Mouse (Mus musculus) hindbrain, embryonic 15.5 days (tissue): ENCODE measurements around the gene Traf3ip2. TPM values are rescaled to one million over a fixed set of nuclear protein-coding genes. Genes with fewer than 3 reads are reported as not detected.

Source experiments
- ATAC-seq: fragments of 200-750 bp; cut with Nextera tagmentation; 2 replicates; pipeline ENCODE4 v1.8.0; 2017; ENCODE audit warnings: low read depth, moderate number of reproducible peaks, moderate TSS enrichment; ENCODE audit not compliant: low FRiP score
- H3K27ac ChIP-seq: fragments of 300-500 bp; sonication (generic); replicated peaks from 2 replicates; pipeline ENCODE4 v1.5.1; 2015; ENCODE audit warnings: mild to moderate bottlenecking, inconsistent platforms
- H3K27me3 ChIP-seq: fragments of 300-500 bp; sonication (generic); 2 replicates; pipeline ENCODE4 v1.6.1; 2015; ENCODE audit warnings: control low read depth, inconsistent platforms
- H3K36me3 ChIP-seq: fragments of 300-500 bp; sonication (generic); 2 replicates; pipeline ENCODE4 v1.6.1; 2015; ENCODE audit warnings: control low read depth, inconsistent platforms
- H3K4me1 ChIP-seq: fragments of 300-500 bp; sonication (generic); replicated peaks from 2 replicates; pipeline ENCODE4 v1.6.1; 2015; ENCODE audit warnings: control low read depth, inconsistent platforms
- H3K4me2 ChIP-seq: fragments of 300-500 bp; sonication (generic); 2 replicates; pipeline ENCODE4 v1.6.1; 2015; ENCODE audit warnings: moderate library complexity, mild to moderate bottlenecking, inconsistent platforms
- H3K4me3 ChIP-seq: fragments of 300-500 bp; sonication (generic); 2 replicates; pipeline ENCODE4 v1.5.1; 2015; ENCODE audit warnings: mild to moderate bottlenecking, inconsistent platforms
- H3K9ac ChIP-seq: fragments of 300-500 bp; sonication (generic); 2 replicates; pipeline ENCODE4 v1.6.1; 2015; ENCODE audit warnings: inconsistent platforms
- H3K9me3 ChIP-seq: fragments of 300-500 bp; sonication (generic); 2 replicates; pipeline ENCODE4 v1.6.1; 2016; ENCODE audit warnings: control low read depth, inconsistent platforms
- WGBS: fragments of 180-500 bp; shearing (Covaris S2); methylation state at CpG from one replicate; pipeline ENCODE4 v1.1.7; 2015; 5-methylcytosine and 5-hydroxymethylcytosine counted together
- polyA plus RNA-seq: library from polyadenylated mRNA; unstranded; fragments of >200 nt; fragmentation: Nextera tagmentation; extraction: Ambion mirVana; gene quantifications from 2 replicates; pipeline ENCODE4 v1.2.1, GENCODE M21; 2015

Gene Traf3ip2
- polyA plus RNA-seq, 1 experiment from 2014 or later = 7.9 TPM

DNA sequence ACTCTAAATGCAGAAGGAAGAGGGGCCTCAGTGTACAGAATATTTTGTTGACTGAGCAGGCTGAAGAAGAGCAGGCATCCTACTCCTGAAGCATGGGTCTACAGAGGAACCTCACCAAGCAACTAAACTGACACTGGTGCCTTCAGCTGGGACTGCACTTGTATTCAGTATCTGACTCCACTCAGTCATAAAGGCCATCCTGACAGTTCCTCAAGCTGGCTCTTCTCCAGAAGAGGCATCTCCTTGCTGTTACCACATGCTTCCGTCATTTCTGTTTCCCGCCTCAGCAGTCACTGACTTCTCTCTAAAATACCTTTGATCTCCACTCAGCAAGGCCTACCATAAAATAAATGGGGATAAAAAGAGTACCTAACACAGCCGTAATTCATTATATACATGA is 75.1 kb downstream of the Traf3ip2 start:
- no peak overlapping the region; the same call in 1 of the 2 replicates for H3K27ac ChIP-seq
- no peaks in the 10 kb centered on the region for H3K36me3 ChIP-seq
- H3K4me3 ChIP-seq = no peak overlapping the region
- no peak overlapping the region for H3K9ac ChIP-seq
- H3K27me3 ChIP-seq = no peaks in the 10 kb centered on the region
- no peaks in the 10 kb centered on the region for H3K9me3 ChIP-seq
- 71% methylated on average over 3 of the region's 3 CpGs for WGBS
- no peak for ATAC-seq
- H3K4me1 ChIP-seq = peaks cover 6% of the 10 kb centered on the region
- no peak overlapping the region for H3K4me2 ChIP-seq

DNA sequence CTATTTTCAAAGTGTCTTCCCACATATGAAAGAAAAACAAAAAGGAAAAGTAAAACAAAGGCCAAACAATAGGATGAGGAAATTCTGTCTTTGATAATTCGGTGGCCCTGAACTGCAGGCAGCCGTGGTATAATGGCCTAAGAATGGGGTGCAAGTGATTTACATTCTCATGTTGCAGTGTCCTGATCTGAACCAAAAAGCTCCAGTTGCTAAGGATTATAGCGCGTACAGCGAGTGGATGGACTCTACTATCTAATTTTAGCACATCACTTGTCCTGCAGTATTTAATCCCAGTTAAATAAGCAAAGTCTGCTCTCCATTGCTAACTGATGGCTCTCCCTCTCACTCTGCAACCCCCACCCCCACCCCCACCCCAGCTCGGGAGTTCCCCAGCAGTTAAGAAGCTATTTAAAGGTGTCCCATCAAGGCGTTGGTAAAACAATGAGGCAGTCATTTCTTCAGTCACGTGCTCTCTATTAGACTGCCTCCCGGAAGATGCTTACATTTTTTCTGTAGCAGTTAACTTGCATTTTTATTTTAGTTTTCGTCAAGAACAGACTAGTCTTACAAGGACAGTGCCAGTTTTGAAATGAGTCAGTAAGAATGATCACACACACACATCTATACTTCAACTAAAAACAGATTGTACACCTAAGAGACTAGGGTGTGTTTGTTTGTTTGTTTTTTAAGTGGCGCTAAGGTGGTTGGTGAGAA is 78.8 kb downstream of the Traf3ip2 start:
- no peak overlapping the region for H3K27ac ChIP-seq

DNA sequence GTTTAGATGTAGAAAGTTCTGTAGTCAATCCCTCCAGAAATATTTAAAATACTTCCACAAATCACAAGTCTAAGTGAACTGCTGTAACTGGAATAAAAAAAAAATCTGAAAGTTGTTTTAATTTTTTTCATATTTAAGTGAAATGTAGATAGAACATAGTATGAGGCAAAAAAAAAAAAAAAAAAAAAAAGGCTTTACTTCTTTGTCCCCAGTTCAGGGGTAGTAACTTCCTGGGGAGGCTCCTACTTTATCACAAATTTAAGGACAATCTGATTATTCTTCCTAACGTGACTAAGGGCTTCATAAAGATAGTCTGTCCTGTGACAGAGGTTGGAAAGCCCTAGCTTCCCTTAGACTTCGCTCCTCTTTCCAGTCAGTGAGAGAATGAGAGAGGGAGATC is 79.4 kb downstream of the Traf3ip2 start:
- Histone ChIP-seq H3K4me1 (no peaks in the 10 kb centered on the region), H3K27ac (no peak overlapping the region), H3K9me3 (no peaks in the 10 kb centered on the region), H3K4me2 (no peak overlapping the region), H3K36me3 (no peaks in the 10 kb centered on the region), H3K9ac (no peak overlapping the region), H3K4me3 (no peak overlapping the region), H3K27me3 (no peaks in the 10 kb centered on the region)
- 85% methylated on average over 2 of the region's 2 CpGs for WGBS
- ATAC-seq = no peak

More for the DNA sequence above, 78.8 kb downstream of the Traf3ip2 start:
- no peak overlapping the region for H3K4me3 ChIP-seq
- H3K9me3 ChIP-seq = no peaks in the 10 kb centered on the region
- no peak overlapping the region for H3K9ac ChIP-seq
- no peaks in the 10 kb centered on the region for H3K36me3 ChIP-seq
- ATAC-seq = no peak
- H3K4me2 ChIP-seq = no peak overlapping the region
- H3K27me3 ChIP-seq = no peaks in the 10 kb centered on the region
- H3K4me1 ChIP-seq = no peaks in the 10 kb centered on the region
- WGBS = 55% methylated on average over 11 of the region's 11 CpGs

Other genes starting within 250 kb of the Traf3ip2 start
- gene Fyn, start 244.1 kb upstream of the Traf3ip2 start, polyA plus RNA-seq = 72.7 and 79.1 TPM in 2 replicates
- gene Rev3l, start 119.2 kb downstream of the Traf3ip2 start, polyA plus RNA-seq = 36.6 and 38.3 TPM in 2 replicates